Comparison of ENCODE assay signal across 11 mouse cellular contexts in the genomic region with DNA sequence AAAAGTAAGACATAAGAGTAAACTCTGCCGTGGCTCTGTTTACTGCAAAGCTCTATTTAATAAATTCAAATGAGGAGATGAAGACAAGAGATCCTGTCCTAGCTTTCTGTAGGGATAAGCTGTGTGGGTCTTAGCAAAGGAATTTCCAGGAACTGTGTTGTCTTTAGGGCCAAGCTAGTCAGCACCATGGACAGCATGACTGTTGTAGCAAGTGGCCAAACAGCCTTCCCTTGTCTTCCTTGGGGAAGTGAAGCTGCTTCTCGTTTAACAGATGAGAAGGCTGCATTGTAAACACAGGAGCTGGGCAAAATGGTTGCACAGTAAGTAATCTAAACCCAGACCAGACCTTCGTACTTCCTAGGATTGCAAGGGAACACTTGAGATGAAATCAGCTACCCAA.
DNase-seq lines count a peak whose midpoint lies in the region.
"Had no signal": no experiment of that assay in that cellular context is flagged by ENCODE, and none has a peak within 500 bp of the region (broad histone marks: within the 10 kb centered on the region; RNA-seq: fewer than 3 reads in every experiment).

No protein-coding gene starts in this region.

- no peaks in the 10 kb centered on the region for H3K36me3 ChIP-seq in limb, embryonic 10.5 days
- H3K36me3 ChIP-seq: liver, embryonic 15.5 days had no signal

- H3K27ac ChIP-seq in limb, embryonic 10.5 days = no peak overlapping the region
- H3K27ac ChIP-seq: liver, embryonic 15.5 days had no signal

- H3K4me3 ChIP-seq in limb, embryonic 10.5 days = no peak overlapping the region
- H3K4me3 ChIP-seq: liver, embryonic 15.5 days had no signal

- no peaks in the 10 kb centered on the region for H3K27me3 ChIP-seq in limb, embryonic 10.5 days (ENCODE audit: low read depth, poor library complexity, severe bottlenecking)
- H3K27me3 ChIP-seq: liver, embryonic 15.5 days had no signal

- WGBS in limb, embryonic 10.5 days = 39% methylated on average over 3 of the region's 3 CpGs

- H3K9me3 ChIP-seq in limb, embryonic 10.5 days (replicated peaks) = no peaks in the 10 kb centered on the region

- peaks cover 4% of the 10 kb centered on the region for H3K4me1 ChIP-seq in limb, embryonic 10.5 days
- H3K4me1 ChIP-seq: liver, embryonic 15.5 days had no signal

- peak; percentile 25 for DNase-seq in gastrocnemius, postnatal 10 days
- no peak for DNase-seq in gastrocnemius, adult 18-20 months (ENCODE audit: low spot score)
- DNase-seq in left cerebral cortex, postnatal 4 days = peak; percentile 16
- DNase-seq in left cerebral cortex, postnatal 36 days (ENCODE audit: low spot score in 2 of 2) = no peak
- DNase-seq in WW6 (ENCODE audit: low read depth, low spot score) = peak; percentile 16
- peak; percentile 66 for DNase-seq in limb, embryonic 10.5 days (ENCODE audit: low spot score)
- DNase-seq in thymus, postnatal 14 days = no peak
- no peak for DNase-seq in c-Kit-positive CD71-positive TER-119-positive erythroid progenitor cells, embryonic 14.5 days (ENCODE audit: low spot score)
- DNase-seq: cerebellum, adult 11-12 months; thymus, adult 18-20 months had no signal

- intact Hi-C loops in left cerebral cortex, postnatal 4 days (cut with DNase I) = no loop called here
- intact Hi-C loops in left cerebral cortex, postnatal 36 days (cut with DNase I) = no loop called here

Comparison
In these comparisons a context has a peak if more than half of its experiments do, and no peak if none do; other contexts are left out.
1. DNase-seq: peak in gastrocnemius, postnatal 10 days (single experiment), left cerebral cortex, postnatal 4 days (single experiment), WW6 (single experiment) and limb, embryonic 10.5 days (single experiment); none in gastrocnemius, adult 18-20 months (single experiment), left cerebral cortex, postnatal 36 days (0 of 2), thymus, postnatal 14 days (single experiment) and c-Kit-positive CD71-positive TER-119-positive erythroid progenitor cells, embryonic 14.5 days (single experiment).